Mouse (Mus musculus): ENCODE data around the gene Tas2r107. TPM values are rescaled to one million over a fixed set of nuclear protein-coding genes. Genes with fewer than 3 reads are reported as not detected.

Tas2r107 gene
- not detected for polyA plus RNA-seq (2014; fragmentation: Illumina TruSeq; extraction: RNeasy Lipid Tissue Mini Kit (QIAGEN cat#74804); ENCODE audit: low read depth, low replicate concordance)

DNA sequence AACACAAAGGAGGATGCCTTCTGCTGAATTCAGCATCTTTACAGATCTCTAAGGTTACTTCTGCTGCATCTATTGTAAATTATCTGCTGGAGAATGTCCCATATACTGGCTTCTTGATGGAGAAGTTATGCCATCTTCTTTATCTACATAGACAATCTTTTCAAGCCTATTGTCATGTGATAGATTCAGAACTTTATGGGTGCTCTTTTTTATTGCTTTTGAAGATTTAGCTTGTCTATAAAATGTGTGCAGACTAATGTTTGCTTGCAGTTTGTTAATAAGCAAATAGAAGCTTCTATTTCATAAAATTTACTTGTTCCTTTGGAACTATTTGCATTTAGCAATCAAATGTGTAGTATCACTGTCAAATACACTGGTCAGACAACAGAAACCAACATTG, at the start of gene Tas2r107:
Gene Tas2r107, minus strand, starts transcription at position 101 of the 400 bp plus-strand sequence.

DNA sequence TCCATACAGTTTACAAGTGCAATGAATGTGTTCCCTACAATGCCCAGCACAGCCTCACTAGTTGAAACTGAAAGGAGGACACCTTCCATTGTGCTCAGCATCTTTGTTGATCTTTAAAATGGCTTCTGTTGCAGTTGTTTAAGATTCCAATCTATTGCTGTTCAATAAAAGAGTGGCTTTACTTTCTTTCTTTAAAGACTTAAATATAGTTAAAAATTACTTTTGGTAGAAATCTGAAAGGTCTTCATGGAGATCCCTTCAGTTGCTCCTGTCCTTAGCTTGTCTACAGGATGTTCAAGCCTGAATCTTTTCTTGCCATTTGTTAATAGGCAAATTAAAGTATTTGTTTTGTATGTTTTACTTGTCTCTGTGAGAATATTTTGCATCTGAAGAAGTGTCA, 30.0 kb upstream of the Tas2r107 start, which contains the start of gene Tas2r114:
Gene Tas2r114, minus strand, starts transcription at position 101 of the 400 bp plus-strand sequence.

GRCm38 (mm10) chr6:131687395-131687794, 27.4 kb upstream of the Tas2r107 start, which contains the start of gene Tas2r105:
Tas2r105 (minus strand) TSS chr6:131687495.

GRCm38 (mm10) chr6:131685644-131686043, 25.7 kb upstream of the Tas2r107 start, which contains the start of gene Tas2r104:
Tas2r104 (minus strand) TSS chr6:131685744.

DNA sequence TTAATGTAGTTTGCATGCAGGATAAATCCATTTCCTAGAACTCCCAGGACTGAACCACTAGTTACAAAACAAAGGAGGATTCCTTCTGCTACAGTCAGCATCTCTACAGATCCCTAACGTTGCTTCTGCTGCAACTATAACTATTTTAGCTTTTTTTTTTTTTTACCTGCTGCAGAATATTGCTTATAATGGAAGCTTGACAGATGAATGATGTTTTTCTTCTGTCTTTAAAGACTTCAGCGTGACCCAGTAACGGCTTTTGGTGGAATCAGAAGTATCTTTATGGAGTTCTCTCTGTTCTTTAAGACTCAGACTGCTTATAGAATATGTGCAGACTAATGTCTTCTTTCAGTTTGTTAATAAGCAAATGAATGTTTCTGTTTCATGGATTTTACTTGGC, 18.8 kb upstream of the Tas2r107 start, which contains the start of gene Tas2r106:
Gene Tas2r106, minus strand, starts transcription at position 101 of the 400 bp plus-strand sequence.

DNA sequence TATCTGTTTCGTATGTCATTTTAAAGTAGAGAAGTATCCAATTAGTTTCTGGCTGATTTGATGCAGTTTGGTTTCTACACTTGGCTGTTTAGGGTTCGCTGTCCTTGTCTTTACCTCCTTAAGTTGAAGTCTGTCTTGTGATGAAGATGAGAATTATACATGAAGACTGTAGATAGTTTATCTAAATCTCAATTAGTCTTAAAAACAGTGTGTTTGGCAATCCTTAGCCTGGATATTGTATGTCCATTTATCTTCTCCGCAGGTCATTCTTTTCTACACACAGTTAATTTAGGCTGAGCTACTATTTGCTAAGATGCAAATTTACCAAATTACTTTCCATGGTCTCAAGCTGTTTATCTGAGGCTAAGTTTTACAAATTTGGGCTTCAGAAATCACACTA, 29.1 kb downstream of the Tas2r107 start, which contains the start of gene Tas2r130:
Gene Tas2r130, minus strand, starts transcription at position 101 of the 400 bp plus-strand sequence.

Other genes starting within 250 kb of the Tas2r107 start
- not detected for gene 5430401F13Rik, start 173.7 kb downstream of the Tas2r107 start, polyA plus RNA-seq (2014; fragmentation: Illumina TruSeq; extraction: RNeasy Lipid Tissue Mini Kit (QIAGEN cat#74804); ENCODE audit: low read depth, low replicate concordance)
- gene Gm6619, start 173.7 kb downstream of the Tas2r107 start, polyA plus RNA-seq (2014; fragmentation: Illumina TruSeq; extraction: RNeasy Lipid Tissue Mini Kit (QIAGEN cat#74804); ENCODE audit: low read depth, low replicate concordance), result not detected
- not detected for gene Tas2r130, start 29.2 kb downstream of the Tas2r107 start, polyA plus RNA-seq (2014; fragmentation: Illumina TruSeq; extraction: RNeasy Lipid Tissue Mini Kit (QIAGEN cat#74804); ENCODE audit: low read depth, low replicate concordance)
- gene Tas2r106, start 18.7 kb upstream of the Tas2r107 start, polyA plus RNA-seq (2014; fragmentation: Illumina TruSeq; extraction: RNeasy Lipid Tissue Mini Kit (QIAGEN cat#74804); ENCODE audit: low read depth, low replicate concordance), result not detected
- gene Tas2r104, start 25.6 kb upstream of the Tas2r107 start, polyA plus RNA-seq (2014; fragmentation: Illumina TruSeq; extraction: RNeasy Lipid Tissue Mini Kit (QIAGEN cat#74804); ENCODE audit: low read depth, low replicate concordance), result not detected
- not detected for gene Tas2r105, start 27.3 kb upstream of the Tas2r107 start, polyA plus RNA-seq (2014; fragmentation: Illumina TruSeq; extraction: RNeasy Lipid Tissue Mini Kit (QIAGEN cat#74804); ENCODE audit: low read depth, low replicate concordance)
- not detected for gene Tas2r114, start 29.9 kb upstream of the Tas2r107 start, polyA plus RNA-seq (2014; fragmentation: Illumina TruSeq; extraction: RNeasy Lipid Tissue Mini Kit (QIAGEN cat#74804); ENCODE audit: low read depth, low replicate concordance)